Mouse (Mus musculus): ENCODE results near the gene Gm9837. TPM values are rescaled to one million over a fixed set of nuclear protein-coding genes. Genes with fewer than 3 reads are reported as not detected.

Gene Gm9837
- not detected in 2 replicates for polyA plus RNA-seq (2015; fragmentation: Nextera tagmentation; extraction: Ambion mirVana)

DNA sequence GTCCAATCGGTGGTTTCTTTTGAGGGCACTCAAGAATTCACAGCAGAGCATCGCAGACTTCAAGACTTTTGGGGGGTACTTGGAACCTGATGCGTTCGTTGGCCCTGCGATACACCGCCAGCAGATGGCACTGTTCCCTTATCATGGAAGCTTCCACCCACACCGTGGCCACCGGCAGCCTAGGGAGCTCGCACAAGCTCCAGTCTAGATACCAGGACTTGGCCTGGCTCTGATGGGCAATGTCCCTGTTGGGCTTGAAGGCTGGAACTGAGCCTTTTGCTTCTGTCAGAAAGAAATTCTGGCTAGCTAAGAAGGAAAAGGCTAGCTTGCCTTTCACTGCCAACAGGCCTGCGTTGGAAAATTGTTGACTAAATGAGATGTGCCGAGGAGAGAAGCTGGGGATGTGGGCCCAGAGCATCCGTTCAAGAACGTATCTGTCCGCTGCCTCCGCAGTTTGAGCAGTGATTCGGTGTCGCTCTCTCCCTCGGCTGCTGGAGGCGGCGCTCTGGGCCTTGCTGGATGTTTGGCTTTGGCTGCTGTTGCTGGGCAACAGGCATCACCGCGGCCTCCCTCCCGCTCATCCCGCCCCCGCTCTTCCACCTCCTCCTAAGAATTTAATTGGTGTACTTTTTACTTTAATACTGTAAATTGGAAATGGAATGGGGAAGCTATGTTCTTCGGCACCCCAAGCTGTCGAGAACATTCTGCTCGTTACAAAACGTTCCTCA lies at the start of gene Gm9837:
TSS of gene Gm9837 (minus strand) at position 512 of the 728 bp plus-strand sequence.
- Histone ChIP-seq H3K4me1 (replicated peaks; ENCODE audit: control insufficient read depth, insufficient read depth, low read length) (no peaks in the 10 kb centered on the region), H3K4me3 (ENCODE audit: low read depth, low read length) (0 out of 2 replicates have a peak within 1 kb of the TSS, but pooled peaks have one; percentile 9), H3K27ac (ENCODE audit: low read depth, low read length) (no peak within 1 kb of the TSS), H3K9ac (ENCODE audit: low read depth, low read length) (no peak within 1 kb of the TSS), H3K4me2 (replicated peaks; ENCODE audit: low read depth) (peak within 1 kb of the TSS; percentile 53), H3K27me3 (replicated peaks; ENCODE audit: control insufficient read depth, insufficient read depth, low read length) (peaks cover 52% of the 10 kb centered on the region), H3K36me3 (ENCODE audit: control insufficient read depth, insufficient read depth) (no peaks in the 10 kb centered on the region), H3K9me3 (ENCODE audit: control insufficient read depth) (no peaks in the 10 kb centered on the region)
- peak; percentile 55; the same call in 1 of the 2 replicates for ATAC-seq
- TF ChIP-seq CTCF (IDR thresholded peaks at IDR 0.05; ENCODE audit: low read depth), result peak; percentile 97
- WGBS, result 5% methylated on average over 29 of the region's 29 CpGs

DNA sequence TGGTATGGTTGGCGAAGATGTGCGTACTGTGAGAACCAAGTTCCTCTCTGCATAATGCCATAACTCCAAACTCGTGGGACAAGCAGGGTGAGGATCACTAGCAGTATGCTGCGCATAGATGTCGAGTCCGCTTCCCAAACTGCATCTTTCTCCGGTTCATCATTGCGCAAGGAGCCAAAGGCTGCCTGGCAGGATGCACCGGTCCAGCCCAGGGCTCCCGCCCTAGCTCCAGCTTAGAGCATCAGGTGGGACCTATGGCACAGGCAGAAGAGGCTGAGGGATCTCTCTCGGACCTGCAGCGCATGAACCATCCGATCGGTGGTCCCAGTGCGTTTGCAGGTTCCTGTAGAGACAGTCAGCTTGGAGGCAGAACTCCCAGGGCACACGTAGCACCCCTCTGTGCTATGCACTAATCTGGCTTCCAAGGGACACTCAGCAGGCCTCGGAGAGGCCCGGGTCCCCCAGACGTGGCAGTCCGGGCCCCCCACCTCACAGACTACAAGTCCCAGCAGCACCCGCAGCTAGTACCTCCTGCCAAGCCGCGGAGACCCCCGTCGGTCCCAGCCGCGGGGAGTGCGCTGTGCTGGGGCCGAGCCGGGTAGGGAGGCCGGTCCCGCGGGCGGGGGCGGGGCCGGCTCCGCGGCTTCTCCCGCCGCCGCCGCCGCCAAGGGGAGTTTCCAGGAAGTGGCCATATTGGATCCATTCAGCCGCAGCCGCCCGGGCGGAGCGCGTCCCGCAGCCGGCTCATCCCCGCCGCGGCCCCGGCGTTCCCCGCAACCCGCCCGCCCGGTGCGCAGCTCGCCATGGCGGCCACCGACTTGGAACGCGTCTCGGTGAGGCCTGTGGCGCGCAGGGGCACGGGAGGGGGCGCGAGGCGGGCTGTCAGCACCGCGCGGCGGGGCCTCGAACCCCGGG lies 49.2 kb upstream of the Gm9837 start, which contains the start of gene Sept8:
TSS of gene Sept8 (plus strand) at position 51 of the 915 bp plus-strand sequence.
- H3K27ac ChIP-seq (ENCODE audit: low read depth, low read length), result peak within 1 kb of the TSS; percentile 64
- H3K36me3 ChIP-seq (ENCODE audit: control insufficient read depth, insufficient read depth), result no peaks in the 10 kb centered on the region
- peak; percentile 69; the same call in 1 of the 2 replicates for ATAC-seq
- TF ChIP-seq CTCF (IDR thresholded peaks at IDR 0.05; ENCODE audit: low read depth), result no peak
- no peaks in the 10 kb centered on the region for H3K9me3 ChIP-seq (ENCODE audit: control insufficient read depth)
- H3K27me3 ChIP-seq (replicated peaks; ENCODE audit: control insufficient read depth, insufficient read depth, low read length), result no peaks in the 10 kb centered on the region
- H3K4me3 ChIP-seq (ENCODE audit: low read depth, low read length), result peak within 1 kb of the TSS; percentile 64
- H3K4me2 ChIP-seq (replicated peaks; ENCODE audit: low read depth), result peak within 1 kb of the TSS; percentile 89
- WGBS, result 5% methylated on average over 76 of the region's 79 CpGs
- peak within 1 kb of the TSS; percentile 71 for H3K9ac ChIP-seq (ENCODE audit: low read depth, low read length)
- peaks cover 9% of the 10 kb centered on the region for H3K4me1 ChIP-seq (replicated peaks; ENCODE audit: control insufficient read depth, insufficient read depth, low read length)

DNA sequence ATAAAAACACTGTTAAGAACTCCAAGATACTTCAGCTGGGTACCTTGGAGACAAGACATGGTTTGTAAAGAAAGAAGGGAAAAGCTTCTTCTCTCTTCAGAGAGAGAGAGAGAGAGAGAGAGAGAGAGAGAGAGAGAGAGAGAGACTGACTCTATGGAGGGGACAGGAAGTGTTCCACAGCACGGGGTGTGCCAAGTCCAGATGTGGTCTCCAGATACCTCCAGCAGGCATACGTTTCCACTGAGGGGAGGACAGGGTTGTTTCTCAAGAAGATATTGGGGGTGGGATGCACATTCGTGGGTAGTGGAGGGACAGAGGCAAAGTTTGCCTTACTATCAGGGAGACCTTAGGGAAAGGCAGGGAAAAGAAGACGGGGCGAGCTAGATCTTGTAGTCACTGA lies 48.5 kb upstream of the Gm9837 start:
- no peak overlapping the region for H3K4me2 ChIP-seq (replicated peaks; ENCODE audit: low read depth)
- no peak for TF ChIP-seq CTCF (IDR thresholded peaks at IDR 0.05; ENCODE audit: low read depth)
- H3K27ac ChIP-seq (ENCODE audit: low read depth, low read length), result no peak overlapping the region
- H3K36me3 ChIP-seq (ENCODE audit: control insufficient read depth, insufficient read depth), result no peaks in the 10 kb centered on the region
- H3K9ac ChIP-seq (ENCODE audit: low read depth, low read length), result no peak overlapping the region
- no peak overlapping the region for H3K4me3 ChIP-seq (ENCODE audit: low read depth, low read length)
- peaks cover 9% of the 10 kb centered on the region for H3K4me1 ChIP-seq (replicated peaks; ENCODE audit: control insufficient read depth, insufficient read depth, low read length)
- 52% methylated on average over 5 of the region's 5 CpGs for WGBS
- no peak for ATAC-seq
- H3K27me3 ChIP-seq (replicated peaks; ENCODE audit: control insufficient read depth, insufficient read depth, low read length), result no peaks in the 10 kb centered on the region
- no peaks in the 10 kb centered on the region for H3K9me3 ChIP-seq (ENCODE audit: control insufficient read depth)

DNA sequence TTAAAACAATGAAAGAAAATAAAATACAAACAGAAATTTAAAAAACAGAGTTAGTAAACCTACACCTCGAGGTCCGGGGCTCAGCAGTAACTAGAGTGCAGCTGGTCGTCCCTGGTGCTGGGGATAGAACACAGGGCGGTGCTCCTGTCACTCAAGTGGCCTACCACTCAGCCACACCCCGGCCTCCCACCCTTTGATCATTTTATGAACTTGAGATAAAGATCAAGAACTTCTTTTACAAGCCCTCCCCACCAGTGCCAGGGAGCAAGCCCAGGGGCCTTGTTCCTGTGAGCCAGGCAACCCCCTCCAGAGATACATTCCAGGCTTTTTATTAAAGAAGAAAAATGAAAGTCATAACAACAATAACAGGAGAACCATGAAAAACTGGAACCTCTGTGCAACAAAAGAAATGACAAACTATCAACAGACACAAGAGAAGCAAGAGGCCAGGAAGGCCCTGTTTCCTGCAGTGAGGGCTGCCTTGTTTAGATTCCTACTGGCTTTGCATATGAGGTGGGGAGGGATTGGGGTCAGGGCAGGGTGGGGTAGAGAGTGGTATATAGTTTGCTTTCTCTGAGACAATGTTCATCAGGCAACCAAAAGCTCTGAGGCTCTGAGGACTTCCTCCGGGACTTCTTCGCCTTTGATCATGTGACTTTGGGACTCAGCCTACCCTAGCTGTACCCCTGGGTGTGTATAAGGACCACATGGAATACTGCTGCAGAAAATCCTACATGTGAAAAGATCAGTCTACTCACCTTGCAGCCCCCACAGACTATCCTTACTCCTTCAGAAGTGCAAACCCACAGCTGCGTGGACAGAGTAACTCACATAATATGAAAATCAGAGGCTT lies 46.7 kb upstream of the Gm9837 start:
- Histone ChIP-seq H3K4me3 (ENCODE audit: low read depth, low read length) (no peak overlapping the region), H3K9me3 (ENCODE audit: control insufficient read depth) (no peaks in the 10 kb centered on the region), H3K36me3 (ENCODE audit: control insufficient read depth, insufficient read depth) (no peaks in the 10 kb centered on the region), H3K27me3 (replicated peaks; ENCODE audit: control insufficient read depth, insufficient read depth, low read length) (no peaks in the 10 kb centered on the region), H3K27ac (ENCODE audit: low read depth, low read length) (no peak overlapping the region), H3K4me1 (replicated peaks; ENCODE audit: control insufficient read depth, insufficient read depth, low read length) (peaks cover 9% of the 10 kb centered on the region), H3K9ac (ENCODE audit: low read depth, low read length) (no peak overlapping the region), H3K4me2 (replicated peaks; ENCODE audit: low read depth) (no peak overlapping the region)
- no peak for TF ChIP-seq CTCF (IDR thresholded peaks at IDR 0.05; ENCODE audit: low read depth)
- ATAC-seq, result no peak
- 47% methylated on average over 8 of the region's 8 CpGs for WGBS

DNA sequence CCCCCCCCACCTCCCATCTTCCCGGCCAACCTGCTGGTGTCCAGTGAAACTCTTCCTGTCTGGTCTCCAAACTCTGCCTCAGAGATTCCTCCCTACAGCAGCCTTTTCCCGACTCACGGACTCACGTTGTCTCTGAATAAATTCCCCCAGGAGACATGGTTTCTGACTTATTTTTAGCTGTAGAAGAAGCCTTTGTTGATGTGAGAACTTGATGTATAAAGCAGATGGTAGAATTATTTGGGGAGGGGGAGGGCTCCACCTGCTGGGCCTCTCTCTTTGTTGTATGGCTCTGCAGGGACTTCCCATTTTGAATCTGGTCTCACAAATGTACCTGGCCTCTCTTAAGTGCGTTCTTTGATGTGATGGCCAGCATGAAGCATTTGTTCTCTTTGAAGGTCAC lies 40.1 kb upstream of the Gm9837 start:
- WGBS, result 68% methylated on average over 5 of the region's 5 CpGs
- Histone ChIP-seq H3K9ac (ENCODE audit: low read depth, low read length) (no peak overlapping the region), H3K4me2 (replicated peaks; ENCODE audit: low read depth) (no peak overlapping the region), H3K4me3 (ENCODE audit: low read depth, low read length) (no peak overlapping the region), H3K36me3 (ENCODE audit: control insufficient read depth, insufficient read depth) (no peaks in the 10 kb centered on the region), H3K4me1 (replicated peaks; ENCODE audit: control insufficient read depth, insufficient read depth, low read length) (no peaks in the 10 kb centered on the region), H3K9me3 (ENCODE audit: control insufficient read depth) (no peaks in the 10 kb centered on the region), H3K27me3 (replicated peaks; ENCODE audit: control insufficient read depth, insufficient read depth, low read length) (no peaks in the 10 kb centered on the region), H3K27ac (ENCODE audit: low read depth, low read length) (no peak overlapping the region)
- TF ChIP-seq CTCF (IDR thresholded peaks at IDR 0.05; ENCODE audit: low read depth), result peak; percentile 10; the same call in 1 of the 2 replicates
- no peak for ATAC-seq
